Mouse (Mus musculus) cerebral cortex, adult 2 months (tissue): ENCODE measurements around the gene Chic2.

ENCODE experiments used
- WGBS: fragments of 180-500 bp; shearing (Covaris S2); methylation state at CpG from one replicate; pipeline ENCODE4 v1.1.7; 2018; 5-methylcytosine and 5-hydroxymethylcytosine counted together

The Chic2 gene

GRCm38 (mm10) chr5:74975507-74975906 lies 69.1 kb downstream of the Chic2 start:
- WGBS = 88% methylated on average over 7 of the region's 7 CpGs

DNA sequence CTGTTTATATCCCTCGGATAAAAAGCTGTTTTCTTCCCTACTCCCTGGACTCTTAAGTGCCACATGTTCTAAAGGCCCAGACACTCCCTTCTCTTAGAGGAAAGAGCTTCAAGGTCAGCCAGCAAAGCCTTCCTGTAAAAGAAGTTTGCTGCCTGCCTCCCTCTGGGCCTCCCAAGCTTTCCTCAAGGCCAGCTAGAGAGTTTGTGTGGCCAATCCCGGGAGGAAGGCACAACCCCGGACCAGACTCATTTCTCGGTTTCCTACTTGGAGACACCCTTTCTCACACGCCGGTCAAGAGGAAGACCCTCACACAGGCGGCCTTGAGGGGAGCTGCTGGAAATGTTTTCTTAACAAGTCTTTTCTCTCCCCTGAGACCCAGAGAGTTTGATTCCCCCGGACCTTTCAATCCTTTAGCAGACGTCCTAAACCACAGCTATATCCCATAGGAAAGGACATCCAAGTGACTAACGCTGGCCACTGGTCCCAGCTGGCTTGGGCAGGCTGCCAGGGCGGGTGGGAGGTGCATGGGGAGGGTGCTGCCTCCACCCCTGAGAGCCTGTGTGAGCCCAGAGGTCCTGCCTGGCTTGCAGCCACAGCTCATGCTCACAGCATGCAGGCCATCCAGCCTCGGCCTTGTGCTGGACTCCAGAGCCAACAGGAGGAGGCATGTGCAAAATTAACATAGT lies 69.7 kb downstream of the Chic2 start:
- WGBS = 56% methylated on average over 12 of the region's 12 CpGs

- WGBS = 86% methylated on average over 22 of the region's 22 CpGs
These were observed 70.5 kb downstream of the Chic2 start for GRCm38 (mm10) chr5:74974061-74974581.

DNA sequence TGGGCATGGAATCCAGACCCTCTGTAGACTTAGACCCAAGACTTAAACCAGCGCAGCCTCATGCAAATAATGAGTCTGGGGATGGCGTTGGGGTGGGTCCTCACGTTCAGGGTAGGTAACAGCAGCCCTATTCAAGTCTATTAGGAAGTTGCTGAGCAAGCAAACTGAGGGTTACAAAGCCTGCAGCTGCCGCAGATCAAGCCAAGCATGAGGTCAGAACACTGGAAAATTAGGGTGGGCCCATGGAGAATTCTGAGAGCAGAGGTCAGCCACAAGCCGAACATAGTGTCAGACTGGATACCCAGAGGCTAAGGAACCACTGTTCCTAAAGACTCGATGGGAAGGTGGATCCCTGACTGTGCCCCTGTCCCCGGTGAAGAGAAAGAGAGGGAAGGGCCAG lies 73.2 kb downstream of the Chic2 start:
- 92% methylated on average over 7 of the region's 7 CpGs for WGBS

DNA sequence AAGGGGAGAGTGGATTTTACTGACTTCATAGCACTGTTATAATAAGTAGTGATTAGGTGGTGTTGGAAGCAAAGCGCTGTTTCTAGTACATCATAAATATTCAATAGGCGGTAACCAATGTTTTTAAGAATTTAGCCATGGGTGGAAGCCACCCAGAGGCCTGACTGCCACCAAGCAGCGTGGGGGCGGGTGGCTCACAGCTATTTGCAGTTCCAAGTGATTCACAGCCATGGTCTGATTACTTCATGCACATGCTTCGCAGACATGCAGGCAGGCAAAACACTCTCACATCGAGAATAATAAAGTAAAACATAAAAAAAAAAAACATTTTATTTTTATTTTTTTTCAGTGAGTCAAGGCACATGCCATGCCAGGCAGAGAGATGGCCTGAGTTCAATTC lies 75.2 kb downstream of the Chic2 start:
- WGBS = 67% methylated on average over 6 of the region's 6 CpGs

- WGBS = 78% methylated on average over 3 of the region's 3 CpGs
These were observed 76.7 kb downstream of the Chic2 start for GRCm38 (mm10) chr5:74967882-74968281.

- 41% methylated on average over 10 of the region's 10 CpGs for WGBS
These were observed 77.7 kb downstream of the Chic2 start for GRCm38 (mm10) chr5:74966891-74967290.

- 72% methylated on average over 5 of the region's 5 CpGs for WGBS
These were observed 81.8 kb downstream of the Chic2 start for GRCm38 (mm10) chr5:74962771-74963170.

DNA sequence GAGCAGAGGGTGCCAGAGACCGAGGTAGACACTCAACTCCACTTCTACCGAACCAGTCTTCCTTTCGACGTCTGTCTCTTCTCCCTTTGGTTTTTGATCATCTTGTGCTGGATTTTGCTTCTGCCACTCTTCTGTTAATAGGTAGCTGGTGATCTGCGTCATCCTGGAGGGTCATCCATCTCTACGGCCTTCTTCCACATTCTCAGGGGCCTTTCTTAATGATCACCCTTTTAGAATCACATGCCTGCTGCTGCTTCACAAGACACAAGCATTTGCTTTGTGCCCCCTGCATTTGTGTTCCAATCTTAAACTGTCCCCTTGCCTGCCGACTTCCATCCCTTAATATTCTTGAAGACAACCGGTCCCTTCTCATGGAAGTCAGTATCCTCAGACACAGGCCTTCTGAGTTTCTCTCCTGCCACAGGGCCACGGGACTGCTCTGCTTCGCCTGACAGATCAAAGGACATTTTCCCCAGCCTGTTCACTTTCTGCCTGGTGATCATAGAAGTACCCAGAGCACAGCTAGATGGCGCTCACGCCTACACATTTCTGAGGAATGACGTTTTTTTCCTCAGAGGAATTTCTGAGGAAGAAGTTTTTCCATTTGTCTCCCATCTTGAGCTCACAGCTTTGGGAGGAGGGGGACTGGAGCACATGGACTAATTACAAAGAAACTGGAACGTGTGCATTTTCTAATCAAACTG lies 83.6 kb downstream of the Chic2 start:
- 39% methylated on average over 14 of the region's 14 CpGs for WGBS

GRCm38 (mm10) chr5:74960306-74960705 lies 84.3 kb downstream of the Chic2 start:
- WGBS = 67% methylated on average over 9 of the region's 9 CpGs

DNA sequence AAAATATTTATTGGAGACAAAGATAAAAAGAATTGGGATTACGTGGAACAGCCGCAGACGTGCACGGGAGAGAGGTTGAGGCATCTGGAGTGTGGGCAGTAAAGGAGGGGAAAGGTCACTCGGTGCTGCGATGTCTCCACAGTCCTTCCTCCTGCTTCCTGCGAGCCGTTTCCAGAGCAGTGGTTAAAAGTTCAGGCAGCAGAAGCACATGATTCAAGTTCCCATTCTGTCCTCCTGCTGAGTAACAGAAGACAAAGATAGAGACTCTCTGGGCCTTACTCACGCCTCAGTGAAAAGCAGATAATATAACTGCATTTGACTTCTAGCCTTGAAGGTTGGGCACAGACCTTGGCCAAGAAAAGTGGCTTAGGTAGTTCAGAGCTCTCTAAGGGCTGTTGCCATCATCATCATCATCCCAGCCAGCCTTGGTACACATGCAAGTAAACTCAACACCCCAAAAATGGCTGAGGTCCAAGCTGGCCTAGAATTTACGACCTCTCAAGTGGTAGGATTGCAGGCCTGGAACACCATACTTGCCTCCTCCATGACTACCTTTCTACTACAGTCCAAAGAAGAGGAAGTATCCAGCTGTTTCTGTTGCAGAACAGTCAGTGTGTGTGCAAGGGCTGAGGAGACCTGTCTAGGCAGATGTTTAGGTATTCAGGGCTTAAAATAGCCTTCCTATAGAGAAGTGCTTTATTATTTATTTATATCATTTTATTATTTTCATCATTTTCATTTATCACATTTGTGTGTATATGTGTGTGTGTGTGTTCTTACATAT lies 87.1 kb downstream of the Chic2 start:
- WGBS = 68% methylated on average over 10 of the region's 10 CpGs

GRCm38 (mm10) chr5:74956335-74956734 lies 88.2 kb downstream of the Chic2 start:
- 58% methylated on average over 9 of the region's 9 CpGs for WGBS

DNA sequence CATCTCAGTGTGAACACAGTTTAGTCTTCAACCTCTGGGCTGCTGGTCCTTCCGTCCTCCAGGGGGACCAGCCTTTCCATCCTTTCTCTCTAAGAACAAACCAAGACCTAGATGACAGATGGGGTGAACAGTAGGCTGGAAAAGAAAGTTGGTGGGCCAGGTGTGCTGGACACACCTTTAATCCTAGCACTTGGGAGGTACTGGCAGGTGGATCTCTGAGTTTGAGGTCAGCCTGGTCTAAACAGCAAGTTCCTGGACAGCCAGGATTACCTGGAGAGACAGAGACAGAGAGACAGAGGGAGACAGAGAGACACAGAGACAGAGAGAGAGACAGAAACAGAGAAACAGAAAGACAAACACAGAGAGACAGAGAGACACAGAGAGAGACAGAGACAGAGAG lies 89.0 kb downstream of the Chic2 start:
- WGBS = 94% methylated on average over 1 of the region's 1 CpGs

DNA sequence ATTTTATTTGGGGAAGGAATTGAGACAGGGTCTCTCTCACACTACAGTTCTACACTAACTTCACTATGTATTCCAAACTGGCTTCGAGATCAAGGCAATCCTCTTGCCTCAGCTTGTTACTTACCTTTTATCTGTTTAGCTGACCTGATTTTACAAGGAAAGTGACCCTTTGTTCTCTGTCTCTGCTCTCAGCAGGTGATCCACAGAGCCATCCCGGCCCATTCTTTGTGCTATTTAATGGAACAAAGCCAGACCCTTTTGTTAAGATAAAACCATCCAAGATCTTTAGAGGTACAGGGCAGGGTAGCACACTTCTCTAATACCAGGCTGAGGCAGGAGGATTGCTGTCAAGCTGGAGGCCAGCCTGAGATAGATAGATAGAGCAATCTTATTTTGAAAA lies 91.6 kb downstream of the Chic2 start:
- 65% methylated on average over 2 of the region's 2 CpGs for WGBS

DNA sequence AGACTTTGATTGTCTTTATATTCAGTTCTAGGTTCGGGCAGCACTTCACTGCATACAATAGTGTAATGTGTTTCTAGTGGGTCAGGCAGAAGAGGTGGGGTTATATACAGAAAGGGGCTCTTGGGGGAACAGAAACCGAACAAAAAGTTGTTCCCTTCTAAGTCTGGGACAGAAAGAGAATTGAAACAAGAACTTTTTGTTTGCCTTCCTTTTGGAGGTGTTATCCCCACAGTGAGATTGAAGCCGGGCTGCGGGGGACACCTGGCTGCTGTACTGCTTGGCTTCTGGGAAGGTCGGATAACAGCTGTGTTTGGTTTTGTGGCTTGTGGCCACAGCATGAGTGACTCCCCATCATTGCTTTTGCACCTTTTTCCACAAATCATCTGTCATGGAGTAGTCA lies 93.2 kb downstream of the Chic2 start:
- 83% methylated on average over 5 of the region's 5 CpGs for WGBS

- 59% methylated on average over 7 of the region's 7 CpGs for WGBS
These were observed 95.3 kb downstream of the Chic2 start for GRCm38 (mm10) chr5:74949298-74949697.

DNA sequence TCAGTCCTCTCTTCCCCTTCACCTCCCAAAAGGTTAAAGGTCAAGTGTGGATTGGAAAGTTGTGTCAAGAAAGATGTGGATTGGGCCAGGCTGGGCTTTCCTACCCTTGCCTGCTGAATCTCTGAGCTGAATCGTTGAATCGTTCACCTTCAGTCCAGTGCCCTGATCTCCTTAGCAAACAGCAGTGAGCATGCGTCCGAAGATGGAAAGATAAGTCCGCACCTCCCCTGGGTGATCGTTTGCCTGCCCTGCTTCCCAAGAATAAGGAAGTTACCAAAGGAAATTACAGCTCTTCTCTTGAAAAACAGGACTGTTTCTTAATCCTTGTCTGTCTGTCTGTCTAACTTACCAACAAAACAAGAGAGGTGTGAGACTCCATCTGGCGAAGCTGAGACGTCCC lies 96.1 kb downstream of the Chic2 start:
- WGBS = 81% methylated on average over 8 of the region's 8 CpGs
